Mouse (Mus musculus) c-Kit-negative CD71-positive TER-119-positive erythroid progenitor cells, embryonic 14.5 days (primary cell): ENCODE results near the gene Akap11.
"Not testable (repeated sequence)": the region's sequence is repeated elsewhere in the genome, so short reads cannot be mapped to it uniquely, and the experiment has no call there.

Source experiments
- DNase-seq: peaks from one replicate; pipeline ENCODE4 v3.0.0-alpha.2; 2013; ENCODE audit warnings: low read depth, low spot score

Gene Akap11

DNA sequence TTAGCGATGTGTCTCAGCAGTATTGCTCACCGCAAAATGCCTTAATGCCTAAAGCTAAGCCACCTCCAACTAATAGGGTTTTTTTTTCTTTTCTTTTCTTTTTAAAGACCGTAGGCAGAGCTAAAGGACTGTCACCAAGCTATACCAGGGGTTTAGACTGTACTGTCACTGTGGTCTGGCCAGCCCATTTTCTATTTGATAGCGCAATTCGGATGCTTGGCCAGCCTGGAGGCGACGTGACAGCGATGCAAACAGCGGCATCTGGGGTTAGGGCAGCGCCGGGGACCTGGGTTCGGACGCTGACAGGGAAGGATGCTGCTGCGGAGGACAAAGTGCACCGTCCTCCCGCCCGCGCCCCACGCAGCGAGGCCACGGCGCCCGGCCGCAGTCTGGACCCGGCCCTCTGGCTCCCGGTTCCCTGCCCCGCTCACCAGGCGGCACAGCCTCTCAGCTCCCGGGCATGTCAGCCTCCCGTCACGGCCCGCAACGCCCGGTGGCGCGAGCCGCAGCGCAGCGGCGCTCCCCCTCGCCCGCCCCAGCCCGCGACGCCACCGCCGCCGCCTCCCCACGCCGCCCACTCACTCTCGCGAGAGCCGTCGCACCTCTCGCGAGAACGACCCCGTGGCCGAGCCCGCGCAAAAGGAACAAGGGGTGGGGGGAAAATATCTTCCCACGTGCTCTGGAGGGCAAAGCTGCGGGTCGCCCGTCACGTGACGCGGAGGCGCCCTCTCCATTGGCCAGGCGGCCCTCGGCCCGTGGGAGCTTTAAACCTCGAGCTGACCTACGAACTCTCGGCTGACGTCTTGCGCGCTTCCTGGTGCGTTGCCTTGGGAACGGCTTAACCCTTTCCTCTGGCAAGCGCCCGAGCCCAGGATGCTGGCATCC is at the start of gene Akap11:
Gene Akap11, minus strand, starts transcription at position 528 of the 885 bp plus-strand sequence.
- peak; percentile 67 for DNase-seq

DNA sequence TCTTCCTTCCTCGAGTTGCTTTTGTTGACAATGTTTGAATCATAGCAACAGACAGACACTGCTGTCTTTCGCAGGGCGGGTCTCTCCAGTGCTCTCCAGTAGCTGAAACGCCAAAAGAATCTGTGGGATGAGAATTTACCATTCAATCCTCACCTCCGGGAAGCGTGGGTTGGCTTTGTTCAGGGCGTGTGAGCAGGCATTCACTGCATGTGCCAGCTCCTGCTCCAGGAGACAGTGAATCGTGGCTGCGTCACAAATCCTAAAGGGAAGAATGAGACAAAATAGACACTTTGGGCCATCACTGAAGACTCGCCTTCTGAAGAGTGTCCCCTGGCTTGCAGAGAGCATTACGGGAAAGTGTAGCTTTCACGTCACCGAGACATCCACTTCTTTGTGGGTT is 47.6 kb upstream of the Akap11 start:
- no peak for DNase-seq

DNA sequence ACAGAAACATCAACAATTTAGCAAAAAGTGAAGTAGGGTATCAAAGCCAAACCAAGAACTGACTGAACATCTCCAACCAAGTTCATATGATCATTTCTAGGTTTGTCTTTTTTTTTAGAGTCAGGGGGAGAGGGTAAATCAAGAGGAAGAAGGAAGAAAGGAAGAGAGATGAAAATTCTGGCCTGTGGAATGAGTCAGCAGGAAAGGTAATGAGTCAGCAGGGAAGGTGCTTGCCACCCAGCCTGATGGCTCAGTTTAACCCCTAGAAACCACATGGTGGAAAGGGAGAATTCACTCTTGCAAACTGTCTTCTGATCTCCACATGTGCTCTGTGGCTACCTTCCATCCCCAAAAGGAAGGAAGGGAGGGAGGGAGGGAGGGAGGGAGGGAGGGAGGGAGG is 46.6 kb upstream of the Akap11 start:
- peak; percentile 58 for DNase-seq

DNA sequence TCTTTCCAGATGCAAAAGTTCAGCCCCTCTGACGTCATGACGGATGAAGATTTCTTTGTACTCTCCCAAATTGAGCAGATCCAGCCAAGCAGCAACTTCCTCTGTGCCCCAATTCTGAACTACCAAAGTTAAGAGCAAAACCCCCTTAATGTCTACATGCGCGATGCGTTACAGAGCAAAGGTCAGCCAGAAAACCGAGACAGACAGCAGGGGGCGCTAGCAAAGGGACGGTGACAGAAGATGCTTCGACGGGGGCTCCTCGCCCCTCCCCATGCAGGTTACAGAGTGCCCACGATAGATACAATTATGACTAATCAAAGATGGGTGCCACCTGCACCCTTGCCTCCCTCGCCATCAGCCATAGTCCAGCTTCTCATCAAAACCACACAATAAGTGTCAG is 39.3 kb upstream of the Akap11 start:
- no peak for DNase-seq

DNA sequence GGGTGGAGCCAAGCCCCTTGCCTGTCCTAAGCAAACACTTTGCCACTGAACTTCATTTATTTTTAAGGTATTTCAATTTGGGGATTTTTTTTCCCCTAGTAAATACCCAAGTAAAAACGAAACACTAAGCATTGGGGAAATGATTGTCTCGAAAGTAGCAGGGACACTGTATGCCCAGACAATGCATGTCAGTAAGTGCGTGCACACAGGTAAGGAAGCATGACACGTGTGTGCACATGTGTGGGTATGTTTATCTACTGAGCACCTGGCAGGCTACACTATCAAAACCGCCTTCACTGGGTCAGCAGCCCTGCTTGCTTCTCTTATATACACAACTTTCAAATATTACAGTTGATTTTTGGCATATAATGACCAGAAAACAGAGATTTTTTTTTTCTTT is 31.8 kb upstream of the Akap11 start:
- DNase-seq = no peak

DNA sequence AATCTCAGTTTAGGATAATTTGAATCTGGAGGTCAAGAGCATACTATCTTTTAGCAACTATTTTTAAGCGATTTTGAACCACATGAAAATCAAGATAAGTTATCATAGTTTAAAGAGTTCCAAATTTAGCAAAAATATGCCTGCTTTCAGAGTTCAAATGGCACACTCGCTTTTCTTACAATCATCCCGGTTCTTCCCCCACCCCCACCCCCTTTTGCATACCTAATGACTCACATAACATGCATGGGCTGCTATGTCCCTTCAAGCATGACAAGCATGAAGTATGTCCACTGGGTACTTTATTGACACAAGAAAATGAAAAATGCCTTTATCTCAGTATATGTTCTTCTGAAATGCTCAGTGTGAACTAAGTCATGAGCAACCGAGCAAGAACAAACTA is 29.8 kb upstream of the Akap11 start:
- no peak for DNase-seq

DNA sequence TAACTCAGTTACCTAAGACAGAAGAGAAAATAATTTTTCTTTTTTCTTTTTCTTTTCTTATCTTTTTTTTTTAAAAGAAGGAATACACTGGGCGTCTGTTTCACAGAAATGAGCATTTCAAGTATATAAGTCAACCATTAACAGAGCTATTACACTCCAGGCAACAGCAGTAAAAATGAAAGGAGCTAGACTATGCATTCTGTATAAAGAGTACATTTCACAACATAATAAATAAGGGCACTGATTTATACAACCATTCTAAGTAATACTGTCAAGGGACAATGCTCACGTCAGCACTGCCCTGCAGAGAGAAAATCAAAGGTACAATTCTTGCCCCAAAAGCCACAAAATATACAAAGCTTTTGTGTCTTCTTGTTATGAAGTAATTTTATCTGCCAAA is 27.7 kb upstream of the Akap11 start:
- DNase-seq = no peak

DNA sequence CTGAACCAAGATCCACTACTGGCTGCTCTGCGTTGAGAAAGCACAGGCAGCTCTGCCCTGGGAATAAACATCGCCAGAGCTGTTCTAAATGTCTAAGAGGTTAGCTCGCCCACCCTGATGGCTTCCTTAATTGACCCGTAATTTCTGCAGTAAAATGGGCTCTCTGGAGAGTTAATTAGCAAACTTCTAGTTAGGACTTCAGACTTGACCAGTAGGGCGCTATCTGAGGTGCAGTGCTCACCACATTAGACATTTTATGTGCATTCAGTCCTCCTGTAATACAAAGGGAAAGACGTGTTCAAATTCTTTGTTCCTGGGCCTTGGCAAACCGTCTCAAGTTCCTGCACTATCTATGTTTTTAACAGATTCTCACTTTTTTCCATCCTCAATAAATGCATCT is 26.6 kb upstream of the Akap11 start:
- no peak for DNase-seq

DNA sequence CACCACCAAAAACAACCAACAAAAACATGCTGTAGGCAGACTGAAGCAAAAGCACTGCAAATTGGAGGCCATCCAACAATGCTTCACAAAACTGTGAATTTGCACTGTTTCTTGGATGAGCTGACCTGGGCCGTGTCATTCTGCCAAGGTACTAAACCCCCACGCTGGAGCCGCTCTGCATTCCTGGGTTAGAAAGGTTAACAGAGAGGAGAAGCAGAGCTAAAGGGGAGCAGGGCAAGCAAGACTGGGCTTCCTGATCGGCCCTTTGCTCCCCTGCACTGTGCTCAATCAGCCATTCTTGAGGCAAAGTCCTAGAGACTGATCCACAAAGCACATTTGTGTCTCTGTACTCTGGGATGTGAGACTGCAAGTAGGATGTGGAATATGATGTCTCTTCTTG is 25.5 kb upstream of the Akap11 start:
- no peak for DNase-seq

DNA sequence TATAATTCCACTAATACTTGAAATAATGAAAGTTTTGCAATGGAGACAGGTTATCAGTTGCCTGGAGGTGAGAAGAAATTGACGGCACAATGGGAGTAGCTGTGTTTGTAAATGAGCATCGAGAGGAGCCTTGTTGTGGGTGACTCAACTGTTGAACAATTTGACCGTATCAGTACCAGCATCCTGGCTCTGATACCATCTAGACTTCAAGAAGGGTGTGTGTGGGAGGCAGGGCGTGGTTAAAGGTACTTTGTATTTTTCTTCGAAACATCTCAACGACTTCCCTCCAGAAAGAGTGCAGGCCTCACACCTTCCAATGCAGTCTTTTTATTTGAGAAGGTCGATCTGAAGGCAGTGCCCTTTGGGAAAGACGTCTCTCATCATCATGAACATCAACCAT is 22.4 kb upstream of the Akap11 start:
- DNase-seq = no peak

DNA sequence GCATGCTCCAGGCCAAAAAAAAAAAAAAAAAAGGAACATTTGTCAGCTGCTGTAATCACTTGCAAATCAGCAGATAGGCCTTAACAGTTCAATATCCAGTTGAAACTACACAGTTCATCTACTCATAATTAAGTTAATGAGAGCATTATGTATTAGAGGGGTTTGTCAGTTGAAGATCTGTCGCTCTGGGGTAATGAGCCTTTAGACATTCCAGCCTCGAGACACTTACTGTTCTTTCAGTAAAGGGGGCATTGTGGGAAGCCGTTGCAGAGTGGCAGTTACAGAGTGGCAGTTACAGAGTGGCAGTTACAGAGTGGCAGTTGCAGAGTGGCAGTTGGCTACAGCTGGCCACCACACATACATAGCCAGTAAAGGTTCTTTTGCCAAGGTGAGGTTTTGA is 18.2 kb upstream of the Akap11 start:
- DNase-seq = not testable (repeated sequence)

DNA sequence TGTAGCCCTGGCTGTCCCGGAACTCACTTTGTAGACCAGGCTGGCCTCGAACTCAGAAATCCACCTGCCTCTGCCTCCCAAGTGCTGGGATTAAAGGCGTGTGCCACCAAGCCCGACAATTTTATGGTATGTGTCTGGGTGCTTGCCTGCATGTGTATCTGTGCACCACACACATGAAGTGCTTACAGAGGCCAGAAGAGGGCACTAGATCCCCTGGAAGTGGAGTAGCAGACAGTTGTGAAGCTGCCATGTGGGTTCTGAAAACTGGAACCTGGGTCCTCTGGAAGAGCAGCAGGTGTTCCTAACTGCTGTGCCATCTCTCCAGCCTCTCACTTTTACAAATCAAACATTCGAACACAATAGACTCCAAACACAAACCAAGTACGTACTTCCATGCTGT is 17.1 kb upstream of the Akap11 start:
- DNase-seq = no peak

DNA sequence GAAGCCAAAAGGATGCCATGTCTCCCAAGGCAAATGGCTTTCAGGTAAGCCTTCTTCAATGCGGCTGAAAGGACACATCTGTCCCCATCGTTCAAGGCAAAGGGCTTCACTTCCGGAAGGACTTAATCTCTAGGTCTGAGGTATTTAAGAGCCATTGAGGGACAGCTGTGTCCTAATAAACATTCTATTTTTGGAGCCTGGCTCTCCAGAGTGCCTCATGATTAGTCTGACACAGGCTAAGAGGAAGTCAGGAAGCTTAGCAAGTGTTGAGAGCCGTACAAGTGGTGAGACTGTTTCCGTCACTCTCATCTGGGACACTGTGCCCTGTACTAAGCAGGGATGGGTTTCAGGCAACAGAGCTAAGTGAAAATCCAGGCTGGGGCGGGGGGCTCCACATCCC is 12.2 kb upstream of the Akap11 start:
- no peak for DNase-seq

DNA sequence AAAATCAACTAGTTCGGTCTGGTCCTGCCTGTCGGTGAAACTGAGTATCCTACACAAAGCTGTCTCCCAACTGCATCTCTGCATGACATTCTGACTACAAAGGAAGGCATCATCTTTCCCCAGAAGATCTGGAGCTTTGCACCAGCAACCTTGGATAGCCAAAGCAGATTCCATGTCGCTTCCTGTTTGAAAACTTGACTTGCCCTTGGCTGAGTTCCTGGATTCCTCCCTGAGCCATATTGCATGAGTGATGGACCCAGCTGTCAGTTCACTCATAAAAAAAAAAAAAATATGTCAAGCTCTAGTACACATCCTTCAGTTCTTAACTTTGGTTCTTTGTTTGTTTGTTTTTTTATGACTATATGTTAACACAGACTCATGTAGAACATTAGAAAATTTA is 4.7 kb upstream of the Akap11 start:
- DNase-seq = no peak

DNA sequence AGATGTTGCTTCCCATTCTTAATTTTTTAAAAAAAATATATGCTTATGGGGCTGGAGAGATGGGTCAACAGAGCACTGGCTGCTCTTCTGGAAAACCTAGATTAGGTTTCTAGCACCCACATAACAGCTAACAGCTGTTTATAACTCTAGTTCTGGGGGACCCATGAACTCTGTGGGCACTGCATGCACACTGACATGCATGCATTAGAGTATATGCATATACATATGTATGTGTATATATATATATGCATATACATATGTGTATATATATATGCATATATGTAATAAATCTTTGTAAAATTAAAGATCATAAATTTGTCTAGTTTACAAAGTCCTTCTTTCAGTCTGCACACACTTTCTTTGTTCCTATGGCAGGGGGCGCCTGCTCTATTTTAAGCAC is 3.2 kb upstream of the Akap11 start:
- DNase-seq = no peak

DNA sequence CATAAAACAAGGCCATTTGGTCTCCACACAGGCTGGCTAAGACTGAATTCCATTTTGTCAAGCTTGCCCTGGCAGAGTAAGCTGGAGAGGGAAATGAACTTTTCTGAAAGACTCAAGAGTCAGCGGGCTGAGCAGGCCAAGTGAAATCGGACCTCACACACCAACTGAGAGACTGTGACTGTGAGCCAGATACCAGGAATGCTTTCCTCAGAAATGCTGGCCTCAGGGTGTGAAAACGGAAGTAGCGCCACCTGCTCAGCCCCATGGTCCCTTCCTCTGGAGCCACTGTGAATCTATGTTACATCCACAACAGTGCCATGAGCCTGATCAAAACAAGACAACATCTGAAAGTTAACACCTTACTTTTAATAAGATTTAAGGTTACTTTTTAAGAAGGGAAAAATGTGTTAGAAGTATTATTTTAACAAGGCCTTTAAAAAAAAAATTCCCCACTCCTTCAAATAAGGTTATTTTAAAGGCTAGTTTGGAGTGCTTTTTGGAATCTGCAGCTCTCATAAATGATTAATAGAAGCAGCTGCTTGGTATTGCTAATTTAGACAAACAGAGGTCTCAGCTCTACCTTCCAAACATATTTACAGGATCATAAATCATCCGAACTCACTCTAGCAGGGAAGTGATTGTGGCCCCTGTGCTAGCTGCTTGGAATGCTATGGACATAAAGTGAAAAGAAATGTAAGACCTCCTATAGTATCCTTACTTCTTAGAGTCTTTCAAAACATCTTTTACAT is 2.1 kb upstream of the Akap11 start:
- no peak for DNase-seq

DNA sequence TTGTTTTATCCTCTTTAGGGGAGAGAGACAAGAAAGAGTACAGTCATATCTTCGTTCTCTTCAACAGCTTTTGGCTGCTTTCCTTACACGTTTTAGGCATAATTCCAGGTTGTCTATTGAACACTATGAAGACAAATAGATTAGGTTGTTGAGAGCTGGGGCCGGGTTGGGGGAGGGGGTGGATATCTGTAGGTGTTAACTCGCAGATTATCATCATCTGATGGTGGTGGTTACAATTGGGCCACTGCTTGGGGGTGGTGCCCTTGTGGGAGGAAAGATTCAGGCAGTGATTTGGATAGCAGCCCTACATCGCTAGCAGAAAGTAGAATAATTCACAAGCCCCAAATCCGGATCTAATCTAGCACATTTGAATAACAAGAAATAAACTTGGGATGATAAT is 943 bp upstream of the Akap11 start:
- DNase-seq = no peak

DNA sequence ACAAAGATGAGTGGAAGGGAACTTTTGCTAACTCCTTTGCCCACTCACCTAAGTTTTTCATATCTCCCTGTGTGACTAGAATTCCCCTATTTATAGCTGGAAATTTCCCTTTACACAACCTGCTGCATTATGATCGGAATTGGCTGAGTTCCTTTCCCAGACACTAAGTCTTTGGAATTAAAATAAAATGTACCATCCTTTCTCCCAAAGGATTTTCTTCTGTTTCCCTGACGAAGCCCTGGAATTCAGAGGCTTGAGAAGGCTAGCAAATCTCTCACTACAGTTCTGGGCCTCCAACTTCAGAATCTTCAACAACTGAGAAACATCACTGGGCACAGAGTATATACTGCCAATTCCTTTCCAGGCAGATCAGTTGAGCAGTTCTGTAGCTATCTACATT is 1.2 kb downstream of the Akap11 start:
- peak; percentile 2 for DNase-seq

DNA sequence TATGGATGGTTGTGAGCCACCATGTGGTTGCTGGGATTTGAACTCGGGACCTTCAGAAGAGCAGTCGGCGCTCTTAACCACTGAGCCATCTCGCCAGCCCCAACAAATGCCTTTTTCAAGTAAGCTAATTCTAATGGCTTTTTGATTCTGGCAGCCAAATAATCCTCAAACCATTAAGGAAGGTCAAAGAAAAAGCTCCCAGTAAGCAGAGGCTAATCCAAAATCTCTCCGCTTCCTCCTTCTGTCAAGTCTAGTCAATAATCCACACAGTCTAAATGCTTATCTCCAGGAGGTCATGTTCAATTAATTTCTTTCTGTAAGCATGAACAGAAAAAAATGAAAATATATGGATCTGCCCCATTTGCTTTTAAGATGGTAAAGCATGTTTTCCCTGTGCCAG is 2.0 kb downstream of the Akap11 start:
- DNase-seq = no peak

DNA sequence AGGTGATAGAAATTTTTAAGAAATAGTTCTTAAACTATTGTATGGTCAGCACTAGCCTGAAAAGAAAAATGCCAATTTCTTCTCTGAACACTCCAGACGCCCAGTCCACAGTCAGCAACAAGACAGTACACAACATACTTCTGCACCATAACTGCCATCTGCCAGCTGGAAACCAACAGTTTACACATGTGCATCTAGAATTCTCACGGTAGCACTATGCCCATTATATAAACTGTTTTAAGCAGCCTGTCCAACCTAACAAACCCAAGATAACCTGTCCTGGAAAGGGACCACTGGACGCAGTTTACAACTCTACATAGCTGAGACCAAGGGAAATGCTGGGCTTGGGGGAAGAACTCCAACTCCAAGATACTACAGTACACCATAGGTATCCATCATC is 2.9 kb downstream of the Akap11 start:
- DNase-seq = no peak

DNA sequence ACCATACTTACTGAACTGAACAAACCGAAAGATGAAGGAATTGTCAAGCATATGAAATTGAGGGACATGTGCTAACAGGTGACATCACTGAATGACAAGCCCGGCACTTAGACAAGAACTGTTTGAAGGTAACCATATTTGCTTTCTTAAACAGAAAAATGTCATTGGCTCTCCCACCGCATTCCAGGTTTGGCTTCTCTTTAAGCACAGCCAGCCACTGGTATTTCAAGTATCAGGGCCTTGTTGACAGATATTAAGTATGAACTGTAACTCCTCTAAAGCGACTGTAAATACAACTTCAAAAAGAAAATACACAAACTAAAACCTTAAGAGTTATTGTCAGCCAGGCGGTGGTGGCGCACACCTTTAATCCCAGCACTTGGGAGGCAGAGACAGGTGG is 4.3 kb downstream of the Akap11 start:
- DNase-seq = no peak

DNA sequence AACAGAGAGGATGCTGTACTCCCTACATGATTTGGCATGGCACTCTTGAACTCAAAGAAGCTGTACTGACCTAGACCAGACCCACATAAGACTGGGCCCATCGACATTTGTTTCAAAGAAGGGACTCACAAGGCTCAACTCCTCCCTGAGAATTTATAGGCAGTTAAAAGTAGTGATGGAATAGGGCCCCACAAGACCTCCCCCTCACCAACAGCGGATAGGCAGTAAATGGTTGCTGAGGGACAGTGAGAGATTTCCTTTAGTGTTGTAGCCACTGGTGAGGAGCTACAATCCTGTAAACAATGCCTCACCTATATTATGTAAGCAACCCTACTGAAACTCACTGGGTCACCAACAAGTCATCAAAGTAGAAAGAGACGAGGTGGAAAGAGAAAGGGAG is 6.4 kb downstream of the Akap11 start:
- no peak for DNase-seq
